Mouse (Mus musculus): ENCODE data around the gene Tmem266. TPM values are rescaled to one million over a fixed set of nuclear protein-coding genes. Genes with fewer than 3 reads are reported as not detected.

The Tmem266 gene
- polyA plus RNA-seq, 1 experiment from 2014 or later: 0.94 TPM

DNA sequence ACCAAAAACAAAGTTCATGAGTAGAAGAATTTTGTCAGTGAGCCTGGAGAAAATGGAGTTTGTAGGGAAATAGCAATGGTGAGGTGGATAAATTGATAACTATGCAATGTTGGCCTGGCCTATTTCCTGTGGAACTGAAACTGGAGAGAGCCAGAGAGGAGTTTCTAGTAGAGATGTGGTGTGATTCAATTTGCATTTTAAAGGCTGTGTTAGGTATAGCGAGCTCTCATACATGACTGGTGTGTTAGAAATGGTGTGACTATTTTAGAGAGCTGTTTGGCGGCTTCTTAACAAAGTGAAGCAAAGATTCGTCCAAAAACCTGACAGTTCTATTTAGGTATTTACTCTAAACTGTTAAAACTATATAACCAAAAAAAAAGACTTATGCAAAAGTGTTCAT, 22.0 kb downstream of the Tmem266 start:
- H3K4me1 ChIP-seq (ENCODE audit: control insufficient read depth, insufficient read depth, low read length): no peaks in the 10 kb centered on the region
- no peaks in the 10 kb centered on the region for H3K36me3 ChIP-seq (ENCODE audit: control insufficient read depth, insufficient read depth, low read length)
- H3K9ac ChIP-seq (ENCODE audit: low read length): no peak overlapping the region
- no peak for DNase-seq (ENCODE audit: low spot score)
- 79% methylated on average over 3 of the region's 3 CpGs for WGBS
- no peaks in the 10 kb centered on the region for H3K27me3 ChIP-seq (replicated peaks; ENCODE audit: control insufficient read depth, insufficient read depth, low read length)
- no peak for ATAC-seq
- no peak overlapping the region for H3K27ac ChIP-seq (ENCODE audit: low read depth, low read length)
- H3K4me2 ChIP-seq (ENCODE audit: low read length): no peak overlapping the region
- no peak overlapping the region for H3K4me3 ChIP-seq (ENCODE audit: low read depth, low read length)
- H3K9me3 ChIP-seq (replicated peaks; ENCODE audit: control insufficient read depth, low read length): no peaks in the 10 kb centered on the region

DNA sequence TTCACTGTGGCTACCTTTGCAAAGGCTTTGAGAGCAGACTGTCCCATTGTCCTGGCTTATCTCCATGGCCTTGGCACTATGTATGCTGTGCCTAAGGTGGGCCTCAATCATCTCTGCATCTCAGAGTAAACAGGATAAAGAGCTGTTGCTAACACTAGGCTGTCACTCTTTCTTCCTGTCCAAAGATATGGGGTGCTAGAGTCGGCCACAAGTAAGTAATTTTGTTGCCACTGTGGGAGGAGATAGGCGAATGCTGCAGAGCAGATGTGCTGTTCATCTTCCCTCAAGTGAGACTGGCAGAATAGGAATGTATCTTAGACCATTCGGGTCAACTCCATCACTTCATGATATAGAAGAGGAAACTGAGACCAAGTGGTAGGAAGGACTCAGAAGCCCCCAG, 28.0 kb downstream of the Tmem266 start:
- Histone ChIP-seq H3K27ac (ENCODE audit: low read depth, low read length) (no peak overlapping the region), H3K36me3 (ENCODE audit: control insufficient read depth, insufficient read depth, low read length) (no peaks in the 10 kb centered on the region), H3K4me2 (ENCODE audit: low read length) (no peak overlapping the region), H3K4me3 (ENCODE audit: low read depth, low read length) (no peak overlapping the region), H3K9ac (ENCODE audit: low read length) (no peak overlapping the region), H3K9me3 (replicated peaks; ENCODE audit: control insufficient read depth, low read length) (no peaks in the 10 kb centered on the region), H3K4me1 (ENCODE audit: control insufficient read depth, insufficient read depth, low read length) (no peaks in the 10 kb centered on the region), H3K27me3 (replicated peaks; ENCODE audit: control insufficient read depth, insufficient read depth, low read length) (no peaks in the 10 kb centered on the region)
- DNase-seq (ENCODE audit: low spot score) (no peak), ATAC-seq (no peak)
- WGBS: 89% methylated on average over 3 of the region's 3 CpGs

DNA sequence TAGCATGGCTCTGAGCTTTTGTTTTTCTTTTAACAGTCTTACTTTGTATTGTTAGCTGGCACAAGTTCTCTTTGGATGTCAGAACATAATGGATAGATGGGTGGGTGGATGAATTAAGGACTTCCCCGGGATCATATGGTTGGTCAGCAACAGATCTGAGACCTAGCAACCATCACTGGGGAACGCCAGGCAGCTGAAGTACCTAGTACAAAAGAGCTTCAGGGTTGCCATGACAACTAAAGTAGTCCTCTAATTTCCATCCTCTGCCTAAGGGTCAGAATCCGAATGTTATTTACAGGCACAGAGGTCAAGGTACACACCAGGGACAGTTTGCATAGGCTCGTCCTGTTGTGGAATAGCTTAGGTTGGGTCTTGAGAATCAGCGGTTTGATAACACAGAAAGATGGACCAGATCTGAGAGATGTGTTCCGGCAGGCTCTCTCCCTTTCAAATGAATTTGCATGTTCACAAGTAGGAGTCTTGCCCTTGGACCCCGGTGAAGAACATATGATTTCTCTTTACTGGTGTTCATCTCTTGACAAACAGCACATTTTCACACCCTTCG, 28.6 kb downstream of the Tmem266 start:
- H3K4me2 ChIP-seq (ENCODE audit: low read length): no peak overlapping the region
- DNase-seq (ENCODE audit: low spot score) (peak; percentile 47), ATAC-seq (peak; percentile 62; the same call in 1 of the 2 replicates)
- no peaks in the 10 kb centered on the region for H3K36me3 ChIP-seq (ENCODE audit: control insufficient read depth, insufficient read depth, low read length)
- H3K27ac ChIP-seq (ENCODE audit: low read depth, low read length): no peak overlapping the region
- no peaks in the 10 kb centered on the region for H3K9me3 ChIP-seq (replicated peaks; ENCODE audit: control insufficient read depth, low read length)
- H3K9ac ChIP-seq (ENCODE audit: low read length): no peak overlapping the region
- no peak overlapping the region for H3K4me3 ChIP-seq (ENCODE audit: low read depth, low read length)
- no peaks in the 10 kb centered on the region for H3K4me1 ChIP-seq (ENCODE audit: control insufficient read depth, insufficient read depth, low read length)
- WGBS: 42% methylated on average over 8 of the region's 8 CpGs
- no peaks in the 10 kb centered on the region for H3K27me3 ChIP-seq (replicated peaks; ENCODE audit: control insufficient read depth, insufficient read depth, low read length)

DNA sequence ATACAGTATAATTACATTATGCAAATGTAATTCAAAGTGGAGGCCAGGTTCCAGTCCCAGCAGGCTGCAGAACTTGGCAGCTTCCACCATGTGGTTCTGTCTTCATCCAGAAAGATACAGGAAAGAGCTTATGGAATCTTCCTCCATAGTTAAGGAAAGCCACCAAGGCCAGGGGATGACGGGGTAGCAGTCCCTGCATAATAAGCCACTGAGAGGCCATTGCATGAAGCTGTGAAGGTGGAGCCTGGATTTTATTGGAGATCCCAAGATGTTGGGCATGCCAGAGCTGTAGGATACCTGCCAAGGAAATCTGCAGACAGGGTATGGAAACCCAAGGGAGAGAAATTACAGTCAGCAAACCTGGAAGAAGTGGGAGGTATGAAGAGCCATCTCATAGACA, 30.5 kb downstream of the Tmem266 start:
- 94% methylated on average over 1 of the region's 1 CpGs for WGBS
- no peak overlapping the region for H3K4me2 ChIP-seq (ENCODE audit: low read length)
- no peak overlapping the region for H3K9ac ChIP-seq (ENCODE audit: low read length)
- H3K36me3 ChIP-seq (ENCODE audit: control insufficient read depth, insufficient read depth, low read length): no peaks in the 10 kb centered on the region
- no peak overlapping the region for H3K27ac ChIP-seq (ENCODE audit: low read depth, low read length)
- H3K9me3 ChIP-seq (replicated peaks; ENCODE audit: control insufficient read depth, low read length): no peaks in the 10 kb centered on the region
- no peak overlapping the region for H3K4me3 ChIP-seq (ENCODE audit: low read depth, low read length)
- H3K4me1 ChIP-seq (ENCODE audit: control insufficient read depth, insufficient read depth, low read length): no peaks in the 10 kb centered on the region
- no peaks in the 10 kb centered on the region for H3K27me3 ChIP-seq (replicated peaks; ENCODE audit: control insufficient read depth, insufficient read depth, low read length)
- DNase-seq (ENCODE audit: low spot score) (no peak), ATAC-seq (no peak)

DNA sequence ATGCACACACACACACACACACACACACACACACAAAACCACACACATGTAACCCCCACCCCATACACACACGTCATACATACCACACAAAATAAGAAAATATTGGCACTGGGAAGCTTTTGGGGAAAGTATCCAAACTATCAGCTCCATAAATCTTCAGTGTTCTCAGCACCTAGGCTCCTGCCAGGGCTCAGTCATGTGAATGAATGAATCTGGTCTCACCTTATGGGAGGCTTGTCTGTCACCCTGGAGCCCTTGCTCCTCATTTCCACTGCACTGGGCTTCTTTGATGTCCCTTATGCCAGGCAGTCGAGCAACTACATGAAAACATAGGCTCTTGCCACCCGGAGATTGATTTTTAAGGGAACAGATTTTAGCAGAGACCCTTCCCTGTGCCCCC, 33.7 kb downstream of the Tmem266 start:
- WGBS: 79% methylated on average over 3 of the region's 3 CpGs

DNA sequence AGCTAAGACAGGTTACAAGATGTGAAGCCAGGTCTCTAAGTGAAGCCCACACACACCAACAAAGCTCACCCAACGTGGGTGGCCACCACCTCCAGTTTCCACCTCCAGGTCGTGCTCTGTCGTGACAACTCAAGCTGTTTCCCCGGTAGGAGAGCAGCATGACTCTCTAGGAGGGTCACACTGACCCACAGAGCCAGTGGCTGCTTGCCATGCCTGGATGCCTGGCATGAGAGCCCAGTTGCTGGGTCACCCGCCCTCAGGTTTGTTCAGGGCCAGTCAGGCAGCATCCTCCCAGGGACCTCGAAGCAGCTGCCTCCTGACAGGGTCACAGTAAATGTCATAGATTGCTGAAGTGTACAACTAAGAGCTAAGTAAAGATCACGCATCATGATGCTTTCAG, 34.1 kb downstream of the Tmem266 start:
- WGBS: 76% methylated on average over 7 of the region's 7 CpGs
- no peak overlapping the region for H3K4me2 ChIP-seq (ENCODE audit: low read length)
- no peak for DNase-seq (ENCODE audit: low spot score)
- no peaks in the 10 kb centered on the region for H3K4me1 ChIP-seq (ENCODE audit: control insufficient read depth, insufficient read depth, low read length)
- H3K9me3 ChIP-seq (replicated peaks; ENCODE audit: control insufficient read depth, low read length): no peaks in the 10 kb centered on the region
- no peak overlapping the region for H3K4me3 ChIP-seq (ENCODE audit: low read depth, low read length)
- no peak for ATAC-seq
- H3K36me3 ChIP-seq (ENCODE audit: control insufficient read depth, insufficient read depth, low read length): no peaks in the 10 kb centered on the region
- no peaks in the 10 kb centered on the region for H3K27me3 ChIP-seq (replicated peaks; ENCODE audit: control insufficient read depth, insufficient read depth, low read length)
- H3K27ac ChIP-seq (ENCODE audit: low read depth, low read length): no peak overlapping the region
- H3K9ac ChIP-seq (ENCODE audit: low read length): no peak overlapping the region

More for the DNA sequence above, 33.7 kb downstream of the Tmem266 start:
- no peak overlapping the region for H3K27ac ChIP-seq (ENCODE audit: low read depth, low read length)
- H3K36me3 ChIP-seq (ENCODE audit: control insufficient read depth, insufficient read depth, low read length): no peaks in the 10 kb centered on the region
- no peak for DNase-seq (ENCODE audit: low spot score)
- no peaks in the 10 kb centered on the region for H3K27me3 ChIP-seq (replicated peaks; ENCODE audit: control insufficient read depth, insufficient read depth, low read length)
- no peak for ATAC-seq
- H3K9ac ChIP-seq (ENCODE audit: low read length): no peak overlapping the region
- no peaks in the 10 kb centered on the region for H3K9me3 ChIP-seq (replicated peaks; ENCODE audit: control insufficient read depth, low read length)
- H3K4me1 ChIP-seq (ENCODE audit: control insufficient read depth, insufficient read depth, low read length): no peaks in the 10 kb centered on the region
- H3K4me3 ChIP-seq (ENCODE audit: low read depth, low read length): no peak overlapping the region
- no peak overlapping the region for H3K4me2 ChIP-seq (ENCODE audit: low read length)

DNA sequence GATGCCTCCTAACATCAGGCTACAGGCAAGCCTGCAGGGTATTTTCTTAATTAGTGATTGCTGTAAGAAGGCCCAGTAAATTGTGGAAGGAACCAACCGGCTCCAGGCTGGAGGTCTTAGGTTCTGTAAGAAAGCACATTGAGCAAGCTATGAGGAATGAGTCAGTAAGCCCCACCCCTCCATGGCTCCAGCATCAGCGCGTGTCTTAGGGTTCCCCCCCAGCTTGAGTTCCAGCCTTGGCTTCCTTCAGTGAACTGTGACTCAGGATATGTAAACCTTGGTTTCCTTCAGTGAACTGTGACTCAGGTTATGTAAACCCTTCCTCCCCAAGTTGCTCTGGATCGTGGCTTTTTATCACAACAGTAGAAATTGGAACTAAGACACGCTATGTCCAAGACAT, 35.3 kb downstream of the Tmem266 start:
- ATAC-seq (no peak), DNase-seq (ENCODE audit: low spot score) (no peak)
- Histone ChIP-seq H3K9me3 (replicated peaks; ENCODE audit: control insufficient read depth, low read length) (no peaks in the 10 kb centered on the region), H3K9ac (ENCODE audit: low read length) (no peak overlapping the region), H3K4me3 (ENCODE audit: low read depth, low read length) (no peak overlapping the region), H3K27ac (ENCODE audit: low read depth, low read length) (no peak overlapping the region), H3K4me2 (ENCODE audit: low read length) (no peak overlapping the region), H3K27me3 (replicated peaks; ENCODE audit: control insufficient read depth, insufficient read depth, low read length) (no peaks in the 10 kb centered on the region), H3K4me1 (ENCODE audit: control insufficient read depth, insufficient read depth, low read length) (no peaks in the 10 kb centered on the region), H3K36me3 (ENCODE audit: control insufficient read depth, insufficient read depth, low read length) (no peaks in the 10 kb centered on the region)
- 85% methylated on average over 5 of the region's 5 CpGs for WGBS

DNA sequence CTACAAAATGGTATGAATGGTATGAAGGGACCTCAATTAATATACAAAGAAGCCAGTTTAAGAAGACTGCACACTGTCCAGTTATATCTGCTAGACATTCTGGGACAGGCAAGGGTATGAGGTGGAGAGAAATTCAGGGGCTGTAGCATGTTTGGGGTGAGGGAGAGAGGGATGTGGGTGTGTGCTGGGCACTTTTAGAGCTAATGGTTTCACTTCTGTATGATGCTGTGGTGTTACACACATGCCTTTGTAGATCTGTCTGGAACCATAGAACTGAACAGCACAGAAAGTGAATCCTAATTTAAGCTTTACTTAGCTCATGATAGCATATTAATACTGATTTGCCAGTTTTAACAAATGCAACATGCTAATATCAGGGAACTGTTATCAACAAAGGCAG, 37.0 kb downstream of the Tmem266 start:
- Histone ChIP-seq H3K27me3 (replicated peaks; ENCODE audit: control insufficient read depth, insufficient read depth, low read length) (no peaks in the 10 kb centered on the region), H3K27ac (ENCODE audit: low read depth, low read length) (no peak overlapping the region), H3K9ac (ENCODE audit: low read length) (no peak overlapping the region), H3K4me2 (ENCODE audit: low read length) (no peak overlapping the region), H3K36me3 (ENCODE audit: control insufficient read depth, insufficient read depth, low read length) (no peaks in the 10 kb centered on the region), H3K4me3 (ENCODE audit: low read depth, low read length) (no peak overlapping the region), H3K4me1 (ENCODE audit: control insufficient read depth, insufficient read depth, low read length) (no peaks in the 10 kb centered on the region), H3K9me3 (replicated peaks; ENCODE audit: control insufficient read depth, low read length) (no peaks in the 10 kb centered on the region)
- DNase-seq (ENCODE audit: low spot score): no peak
- ATAC-seq: no peak

DNA sequence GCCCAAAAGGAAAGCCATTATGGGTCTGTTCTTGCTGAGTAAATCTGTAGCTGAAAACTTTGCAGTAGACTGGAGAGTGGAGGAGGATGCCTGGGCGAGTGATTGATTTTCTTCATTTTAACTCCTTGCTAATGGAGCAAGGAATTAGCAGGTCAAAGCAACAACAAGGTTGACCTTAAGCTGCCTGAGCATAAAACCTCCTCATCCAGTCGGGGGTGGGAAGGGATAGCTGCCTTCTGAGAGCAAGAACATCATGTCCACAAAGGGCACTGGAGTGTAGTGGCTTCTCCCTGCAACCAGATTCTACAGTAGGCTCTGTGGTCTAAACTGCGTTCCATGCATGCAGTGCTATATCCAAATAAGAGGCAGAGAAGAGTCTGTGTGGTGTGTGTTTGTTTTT, 41.3 kb downstream of the Tmem266 start:
- WGBS: 64% methylated on average over 3 of the region's 3 CpGs
- H3K9me3 ChIP-seq (replicated peaks; ENCODE audit: control insufficient read depth, low read length): no peaks in the 10 kb centered on the region
- H3K27ac ChIP-seq (ENCODE audit: low read depth, low read length): no peak overlapping the region
- H3K9ac ChIP-seq (ENCODE audit: low read length): no peak overlapping the region
- no peaks in the 10 kb centered on the region for H3K4me1 ChIP-seq (ENCODE audit: control insufficient read depth, insufficient read depth, low read length)
- ATAC-seq: no peak
- H3K4me2 ChIP-seq (ENCODE audit: low read length): no peak overlapping the region
- H3K27me3 ChIP-seq (replicated peaks; ENCODE audit: control insufficient read depth, insufficient read depth, low read length): no peaks in the 10 kb centered on the region
- no peak overlapping the region for H3K4me3 ChIP-seq (ENCODE audit: low read depth, low read length)
- DNase-seq (ENCODE audit: low spot score): no peak
- no peaks in the 10 kb centered on the region for H3K36me3 ChIP-seq (ENCODE audit: control insufficient read depth, insufficient read depth, low read length)

Measured in forebrain, embryonic 14.5 days (tissue).